Mouse (Mus musculus): ENCODE results near the gene Cd200r1.

- TF ChIP-seq POLR2A (IDR thresholded peaks at IDR 0.05; ENCODE audit: low read depth, low read length) (no peak), CTCF (conservative IDR thresholded peaks at IDR 0.05; ENCODE audit: insufficient read depth, insufficient read length, low read depth, low read length) (no peak)
Measured at GRCm38 (mm10) chr16:44716305-44717140, 49.0 kb upstream of the Cd200r1 start.

Measured in kidney, adult 2 months (tissue).